Mouse (Mus musculus): ENCODE results near the gene Cd19.
"Not testable (repeated sequence)": the region's sequence is repeated elsewhere in the genome, so short reads cannot be mapped to it uniquely, and the experiment has no call there.

Gene Cd19

DNA sequence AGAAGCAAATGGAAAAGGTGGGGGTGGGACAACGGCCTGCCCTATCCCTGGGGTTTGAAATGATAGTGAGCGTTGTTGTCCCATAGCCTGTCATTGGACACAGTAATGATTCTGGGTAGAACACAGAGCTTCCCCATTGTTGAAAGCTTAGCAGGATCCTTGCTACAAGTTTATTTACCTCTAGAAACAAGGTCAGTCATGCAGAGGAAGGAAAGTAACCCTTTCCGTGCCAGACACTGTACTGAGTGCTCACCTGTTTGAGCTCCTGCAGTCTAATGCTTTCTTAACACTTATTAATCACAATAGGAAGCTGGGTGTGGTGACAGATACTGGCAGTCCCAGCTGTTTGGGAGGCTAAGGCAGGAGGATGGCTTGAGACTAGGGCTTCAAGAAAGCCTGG lies 21.1 kb upstream of the Cd19 start:
- in situ Hi-C loops (cut with MboI), result loop anchor here (5.0 kb wide), 1 partner anchor 38 kb away; the partner anchor contains the start of gene Nfatc2ip

- in situ Hi-C loops (cut with MboI), result loop anchor here (5.0 kb wide), 1 partner anchor 37 kb away; the partner anchor contains the start of gene Nfatc2ip
Observed at GRCm38 (mm10) chr7:126434726-126435125, 20.0 kb upstream of the Cd19 start.

- in situ Hi-C loops (cut with MboI), result no loop called here
Observed at GRCm38 (mm10) chr7:126430167-126430566, 15.5 kb upstream of the Cd19 start.

DNA sequence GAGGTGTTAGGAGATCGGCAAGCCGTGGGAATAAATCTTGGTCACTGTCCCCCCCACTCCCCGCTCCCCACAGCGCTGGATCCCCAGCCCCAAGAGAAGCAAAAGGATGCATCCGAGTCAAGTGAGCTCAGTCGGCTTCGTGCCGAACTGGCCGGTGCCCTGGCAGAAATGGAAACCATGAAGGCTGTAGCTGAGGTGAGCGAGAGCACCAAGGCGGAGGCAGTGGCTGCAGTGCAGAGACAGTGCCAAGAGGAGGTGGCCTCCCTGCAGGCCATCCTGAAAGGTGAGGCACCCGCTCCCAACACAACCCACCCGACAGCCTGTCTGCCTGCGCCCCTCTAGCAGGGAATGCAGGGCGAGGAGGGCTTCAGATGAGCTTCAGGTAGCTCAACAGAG lies 14.8 kb upstream of the Cd19 start:
- in situ Hi-C loops (cut with MboI), result no loop called here

GRCm38 (mm10) chr7:126428631-126429502 lies 14.2 kb upstream of the Cd19 start, which contains the start of gene Rabep2:
Gene Rabep2 (plus strand): TSS chr7:126428759.
- in situ Hi-C loops (cut with MboI), result no loop called here

DNA sequence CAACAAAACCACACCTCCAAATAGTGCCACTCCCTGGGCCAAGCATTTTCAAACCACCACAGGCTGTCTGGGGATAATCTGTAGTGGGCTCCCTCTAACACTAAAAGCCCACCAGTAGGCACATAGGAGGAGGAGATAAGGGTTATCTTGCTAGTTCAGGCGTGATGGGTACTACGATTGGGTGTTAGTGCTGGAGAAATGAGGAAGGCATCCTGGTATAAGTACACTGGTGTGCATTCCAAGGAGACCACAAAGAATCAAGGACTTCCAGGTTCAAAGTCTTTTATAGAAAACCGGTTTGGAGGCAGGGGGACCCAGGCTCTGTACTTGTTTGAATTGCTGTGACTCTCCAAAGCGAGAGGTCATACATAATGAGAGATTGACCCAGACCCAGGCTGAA lies 13.5 kb upstream of the Cd19 start:
- in situ Hi-C loops (cut with MboI), result no loop called here

DNA sequence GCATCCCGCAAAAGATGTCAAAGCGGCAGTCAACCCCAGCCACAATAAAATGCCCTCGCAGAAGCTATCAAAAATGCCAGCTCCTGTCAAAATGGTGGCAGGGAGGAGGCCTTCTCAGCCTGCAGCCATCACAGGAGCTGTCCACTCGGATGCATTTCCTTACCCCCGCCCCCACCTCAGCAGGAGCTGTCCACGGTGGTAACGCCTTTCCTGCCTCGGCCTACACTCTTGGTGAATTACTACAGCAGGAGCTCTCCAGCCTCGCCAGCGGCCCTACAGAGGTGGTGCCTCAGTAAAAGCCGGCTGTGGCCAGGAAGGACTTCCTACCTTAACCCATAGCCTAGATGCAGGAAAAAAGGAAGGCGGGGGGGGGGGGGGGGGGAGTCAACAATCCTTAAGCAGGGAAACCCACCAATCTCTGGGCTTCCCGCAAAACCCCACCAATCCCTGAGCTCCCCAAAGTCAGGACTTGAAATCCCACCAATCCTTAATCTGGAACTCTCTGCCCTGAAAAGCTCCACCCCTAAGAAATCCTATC lies 12.7 kb upstream of the Cd19 start:
- in situ Hi-C loops (cut with MboI), result no loop called here

DNA sequence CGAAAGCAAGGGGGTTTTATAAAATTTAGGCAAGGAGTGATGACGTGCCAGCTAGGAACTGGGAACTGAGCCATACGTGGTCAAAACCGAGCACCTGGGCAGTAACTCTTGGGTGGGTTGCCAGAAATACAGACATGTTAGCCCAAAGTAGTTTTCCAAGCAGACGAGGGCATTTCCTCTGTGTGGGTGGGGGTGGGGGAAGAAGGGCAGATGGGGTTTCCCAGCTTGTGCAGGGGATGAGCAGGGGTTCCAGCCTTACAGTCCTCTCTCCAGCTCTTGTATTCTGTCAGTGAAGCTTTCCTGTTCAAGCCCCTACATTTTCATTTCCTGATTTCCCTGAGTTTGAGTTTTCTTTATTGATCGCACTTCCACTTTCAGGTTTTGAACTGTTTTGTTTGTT lies 9.5 kb upstream of the Cd19 start:
- in situ Hi-C loops (cut with MboI), result no loop called here

DNA sequence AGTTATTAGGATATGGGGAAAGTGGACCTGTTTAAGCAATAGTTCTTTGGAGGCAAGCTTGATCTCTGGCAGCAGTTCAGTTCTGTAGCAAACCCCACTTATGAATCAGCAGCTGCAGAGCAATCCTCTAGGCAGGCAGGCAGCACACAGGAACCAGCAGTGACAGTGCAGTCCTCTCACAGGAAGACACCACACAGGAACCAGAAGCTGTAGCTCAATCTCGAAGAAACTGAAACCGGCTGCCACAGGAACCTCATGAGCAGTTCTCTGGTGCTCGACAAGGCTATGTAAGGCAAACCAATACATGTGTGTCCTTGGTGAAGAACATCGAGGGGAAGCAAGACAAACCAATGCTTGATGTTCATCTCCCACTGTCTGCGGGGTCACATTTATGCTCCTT lies 7.1 kb upstream of the Cd19 start:
- in situ Hi-C loops (cut with MboI), result no loop called here

DNA sequence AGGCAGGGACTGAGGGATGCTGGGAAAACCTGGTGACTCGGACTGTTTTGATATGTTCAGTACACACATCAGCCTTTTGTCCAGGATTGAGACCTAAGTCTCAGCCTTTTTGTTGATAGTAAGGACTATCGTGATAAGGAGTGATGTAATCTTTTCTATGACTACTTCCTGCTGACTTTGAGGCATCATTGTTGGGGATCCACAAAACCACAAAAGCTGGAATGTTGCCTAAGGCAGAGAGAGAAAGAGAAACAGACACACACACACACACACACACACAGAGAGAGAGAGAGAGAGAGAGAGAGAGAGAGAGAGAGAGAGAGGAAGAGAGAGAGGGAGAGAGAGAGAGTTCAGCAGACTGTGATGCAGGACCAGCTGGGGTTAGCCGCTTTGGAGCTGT lies 3.8 kb upstream of the Cd19 start:
- in situ Hi-C loops (cut with MboI), result no loop called here

GRCm38 (mm10) chr7:126417606-126418005 lies 2.9 kb upstream of the Cd19 start:
- in situ Hi-C loops (cut with MboI), result no loop called here

- in situ Hi-C loops (cut with MboI), result no loop called here
Observed at GRCm38 (mm10) chr7:126417045-126417444, 2.4 kb upstream of the Cd19 start.

GRCm38 (mm10) chr7:126416615-126417014 lies 1.9 kb upstream of the Cd19 start:
- in situ Hi-C loops (cut with MboI), result no loop called here

- in situ Hi-C loops (cut with MboI), result no loop called here
Observed at GRCm38 (mm10) chr7:126411061-126411460, 3.6 kb downstream of the Cd19 start.

- in situ Hi-C loops (cut with MboI), result no loop called here
Observed at GRCm38 (mm10) chr7:126408686-126409085, 6.0 kb downstream of the Cd19 start.

DNA sequence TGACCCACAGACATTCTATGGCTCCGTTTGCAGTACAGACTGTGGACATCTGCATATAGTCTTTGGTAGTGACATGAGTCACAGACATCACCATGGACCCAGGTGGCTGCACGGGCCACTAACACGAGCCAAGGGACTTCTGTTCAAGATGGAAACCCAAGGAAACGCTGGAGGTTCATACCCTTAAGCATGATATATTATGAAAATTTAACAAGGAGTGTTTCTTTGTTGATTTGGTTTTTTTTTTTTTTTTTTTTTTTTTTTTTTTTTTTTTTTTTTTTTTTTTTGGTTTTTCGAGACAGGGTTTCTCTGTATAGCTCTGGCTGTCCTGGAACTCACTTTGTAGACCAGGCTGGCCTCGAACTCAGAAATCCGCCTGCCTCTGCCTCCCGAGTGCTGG lies 12.2 kb downstream of the Cd19 start:
- in situ Hi-C loops (cut with MboI), result not testable (repeated sequence)

DNA sequence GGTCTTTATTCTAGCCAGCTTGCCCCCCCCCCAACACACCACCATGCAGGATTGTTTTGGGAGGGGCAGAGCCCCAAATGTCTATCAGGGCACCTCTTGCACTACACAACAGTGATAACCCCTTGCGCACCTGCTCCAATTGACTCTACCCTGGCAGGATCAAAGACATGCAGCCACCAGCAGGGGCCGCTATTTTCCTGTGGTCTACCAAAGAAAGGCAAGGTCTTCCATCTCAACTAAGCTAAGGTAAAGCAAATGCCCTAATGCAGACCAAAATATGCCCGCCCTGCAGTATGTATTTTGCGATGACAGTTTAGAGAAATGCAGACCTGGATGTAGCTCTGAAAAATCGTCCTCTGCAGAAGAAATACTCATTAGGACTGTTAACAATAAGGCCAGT lies 15.1 kb downstream of the Cd19 start:
- in situ Hi-C loops (cut with MboI), result loop anchor here (5.0 kb wide), 1 partner anchor 38 kb away; no protein-coding TSS in a partner anchor

GRCm38 (mm10) chr7:126397822-126398221 lies 16.9 kb downstream of the Cd19 start:
- in situ Hi-C loops (cut with MboI), result loop anchor here (5.0 kb wide), 1 partner anchor 39 kb away; no protein-coding TSS in a partner anchor

DNA sequence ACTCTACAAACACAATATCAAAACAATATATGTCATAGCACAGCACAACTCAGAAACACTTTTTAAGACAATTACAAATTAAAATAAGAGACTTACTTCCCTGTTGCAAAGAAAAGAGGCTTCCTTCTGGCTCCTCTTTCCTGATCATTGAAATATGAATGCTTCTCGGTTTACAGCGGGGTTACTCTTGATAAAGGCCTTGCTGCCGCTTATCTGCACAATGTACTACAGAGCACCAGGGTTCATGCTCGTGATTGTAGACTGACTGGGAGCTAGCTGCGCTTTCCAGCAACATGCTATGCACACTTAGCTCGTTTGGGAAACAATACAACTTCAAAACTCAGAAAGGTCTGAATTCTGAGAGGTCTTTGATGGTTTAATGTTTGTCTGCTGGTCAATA lies 17.5 kb downstream of the Cd19 start:
- in situ Hi-C loops (cut with MboI), result loop anchor here (5.0 kb wide), 1 partner anchor 40 kb away; no protein-coding TSS in a partner anchor

DNA sequence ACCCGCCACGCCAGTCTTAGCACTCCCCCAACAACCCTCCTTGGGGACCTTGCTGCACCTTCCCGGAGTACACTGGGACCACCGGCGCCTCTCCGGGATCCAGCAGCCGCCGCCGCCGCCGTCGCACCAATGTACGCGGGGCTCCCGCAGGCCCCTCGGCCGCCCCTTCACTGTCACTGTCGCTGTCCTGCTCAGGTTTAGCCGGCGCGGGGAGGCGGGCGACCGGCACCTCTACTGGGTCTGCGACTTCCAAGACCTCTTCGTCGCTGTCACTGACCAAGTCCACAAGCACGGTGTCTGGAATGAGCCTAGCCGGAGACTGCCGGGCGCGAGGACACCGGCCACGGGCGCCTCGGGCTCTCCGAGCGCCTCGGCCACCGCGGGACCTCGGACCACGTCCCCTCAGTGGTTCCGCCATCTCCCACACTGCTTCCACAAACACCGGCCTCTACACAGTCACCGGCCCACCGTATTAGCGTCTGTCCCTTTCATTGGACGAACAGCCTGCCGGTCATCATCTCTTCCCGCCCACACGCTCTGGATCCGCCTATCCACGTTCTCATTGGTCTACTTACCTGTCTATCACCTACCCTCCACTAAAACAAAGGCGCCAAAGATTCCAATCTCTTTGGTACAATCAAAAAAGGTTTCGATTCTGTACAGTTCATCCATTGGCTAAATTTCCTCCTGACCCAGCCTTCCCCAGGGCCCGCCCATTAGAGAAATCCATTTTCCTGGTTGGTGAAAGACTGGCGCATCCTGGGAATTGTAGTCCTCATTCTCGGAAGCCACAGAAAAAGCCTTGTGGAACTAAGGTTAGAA lies 18.2 kb downstream of the Cd19 start, which contains the start of gene Nfatc2ip:
Nfatc2ip (minus strand) TSS at position 440 of the 822 bp plus-strand sequence.
- in situ Hi-C loops (cut with MboI), result loop anchor here (5.0 kb wide), 1 partner anchor 41 kb away; no protein-coding TSS in a partner anchor

DNA sequence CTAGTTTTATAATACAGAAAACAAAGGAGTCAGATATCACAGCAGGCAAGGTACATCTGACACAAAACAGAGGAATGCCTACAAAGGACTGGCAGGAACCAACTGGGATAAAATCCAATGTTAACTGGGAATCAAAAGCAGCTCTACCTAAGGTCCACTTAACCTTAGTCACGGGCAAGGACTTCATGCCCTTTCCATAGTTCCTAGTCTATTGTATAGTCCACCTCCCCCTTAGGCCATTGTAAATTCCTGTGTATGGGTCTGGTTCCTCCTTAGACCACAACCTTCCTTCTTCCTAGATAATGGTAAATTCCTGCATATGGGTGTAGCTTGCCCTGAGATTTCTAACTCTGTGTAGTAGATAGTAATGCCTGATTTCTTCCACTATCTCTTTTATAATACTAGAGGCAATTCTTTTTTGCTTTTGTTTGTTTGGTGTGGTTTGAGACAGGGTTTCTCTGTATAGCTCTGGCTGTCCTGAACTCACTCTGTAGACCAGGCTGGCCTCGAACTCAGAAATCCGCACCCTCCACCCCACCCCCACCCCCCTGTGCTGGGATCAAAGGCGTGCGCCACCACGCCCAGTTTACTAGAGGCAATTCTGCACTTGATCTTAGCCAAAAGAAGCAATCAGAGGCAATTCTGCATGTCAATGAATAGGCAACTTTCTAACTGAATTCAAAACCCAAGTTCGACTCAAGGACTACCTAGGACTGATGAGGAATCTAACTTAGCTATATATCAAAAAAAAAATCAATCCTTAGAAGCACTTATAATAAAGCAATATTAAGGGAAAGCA lies 22.4 kb downstream of the Cd19 start:
- in situ Hi-C loops (cut with MboI), result not testable (repeated sequence)

All from mature B cell (primary cell).